Mouse (Mus musculus): ENCODE data around the gene Plscr4.

- TF ChIP-seq CTCF (IDR thresholded peaks at IDR 0.05; ENCODE audit: insufficient read depth, low read depth, low read length), result no peak
- TF ChIP-seq POLR2A (IDR thresholded peaks at IDR 0.05; ENCODE audit: insufficient read depth, low read depth, low read length), result no peak
Observed at GRCm38 (mm10) chr9:92437781-92438180, 19.4 kb upstream of the Plscr4 start.
